Mouse (Mus musculus) heart, postnatal 25 days (tissue): ENCODE data around the gene Ptprr. TPM values are rescaled to one million over a fixed set of nuclear protein-coding genes. Genes with fewer than 3 reads are reported as not detected.

Experiments
- DNase-seq: peaks from one replicate; pipeline ENCODE4 v3.0.0; 2022; ENCODE audit warnings: low spot score
- intact Hi-C: fragments of 180-260 bp; cut with DNase I; formaldehyde crosslinking; loops from one replicate; pipeline ENCODE4 v1.15.1; 2025
- total RNA-seq, 2 experiments: library from RNA; stranded (reverse); gene quantifications; 2 replicates each; pipeline ENCODE4 v1.2.3; 2021

Gene Ptprr
- total RNA-seq, 2 experiments from 2014 or later: 1.8 to 2.1 TPM

DNA sequence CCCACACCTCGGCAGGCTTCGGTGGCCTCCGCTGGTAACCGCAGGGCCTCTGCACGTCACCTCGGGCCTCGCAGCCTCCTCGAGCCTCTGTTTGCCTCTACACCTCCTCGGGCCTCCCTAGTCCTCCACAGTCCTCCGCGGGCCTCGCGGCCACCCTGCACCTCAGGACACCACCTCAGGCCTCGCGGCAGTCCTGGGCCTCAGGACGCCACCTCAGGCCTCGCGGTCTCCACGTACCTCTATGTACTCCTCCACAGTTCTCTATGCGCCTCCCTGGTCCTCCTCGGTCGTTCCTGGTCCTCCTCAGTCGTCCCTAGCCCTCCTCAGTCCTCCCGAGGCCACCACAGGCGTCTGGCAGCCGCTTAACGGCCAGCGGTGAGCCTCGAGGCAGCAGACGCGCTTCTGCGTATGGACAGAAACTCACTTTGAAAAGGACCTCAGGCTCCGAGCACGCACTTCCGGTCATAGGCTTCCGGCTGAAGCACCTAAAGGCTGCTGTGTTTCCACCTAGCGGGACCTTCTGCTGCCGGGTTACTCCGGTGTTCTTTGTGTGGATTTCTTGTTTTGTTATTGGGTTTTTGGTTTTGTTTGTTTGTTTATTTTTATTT lies 96.0 kb downstream of the Ptprr start, which contains the start of gene 4933416C03Rik:
Gene 4933416C03Rik, minus strand, starts transcription at position 51 of the 608 bp plus-strand sequence.
- no peak for DNase-seq

DNA sequence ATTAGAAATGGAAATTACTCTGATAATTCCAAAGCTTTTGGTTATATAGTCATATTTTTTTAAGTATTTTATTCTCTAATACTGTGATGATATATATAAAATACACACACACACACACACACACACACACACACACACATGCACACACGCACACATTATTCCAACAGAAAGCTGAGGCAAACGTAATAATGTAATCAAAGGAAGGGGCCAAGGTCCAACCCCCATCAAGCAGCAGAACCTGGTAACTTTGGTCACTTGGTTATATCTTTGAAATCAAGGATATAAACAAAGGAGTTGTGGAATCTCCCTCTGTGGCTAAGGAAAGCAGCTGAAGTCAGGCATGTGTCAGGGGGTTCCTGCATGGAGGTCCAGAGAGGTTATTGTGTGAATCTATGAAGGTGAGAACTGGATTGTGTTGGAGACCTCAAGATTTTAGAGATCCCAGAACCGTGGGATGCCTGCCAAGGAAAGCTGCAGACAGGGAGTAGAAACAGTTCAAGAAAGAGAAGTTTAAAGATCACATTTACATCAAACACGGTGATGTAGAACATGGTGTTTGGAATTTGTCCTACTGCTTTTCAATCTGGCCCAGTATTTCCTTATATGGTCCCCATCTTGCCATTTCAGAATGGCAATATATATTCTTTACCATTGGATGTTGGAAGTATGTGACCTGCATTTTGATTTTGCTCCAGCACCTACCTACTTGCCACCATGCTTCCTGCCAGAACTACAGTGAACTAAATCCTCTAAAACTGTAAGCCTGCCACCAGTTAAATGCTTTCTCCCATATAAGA lies 98.1 kb downstream of the Ptprr start:
- intact Hi-C loops: no loop called here
- DNase-seq: no peak

More for the DNA sequence above, 96.0 kb downstream of the Ptprr start, which contains the start of gene 4933416C03Rik:
- intact Hi-C loops: no loop called here

GRCm38 (mm10) chr10:116117060-116117459 lies 99.0 kb downstream of the Ptprr start:
- no peak for DNase-seq
- intact Hi-C loops: no loop called here

- intact Hi-C loops: no loop called here
- no peak for DNase-seq
Observed at GRCm38 (mm10) chr10:116121463-116121862, 103.5 kb downstream of the Ptprr start.

GRCm38 (mm10) chr10:116123808-116124207 lies 105.8 kb downstream of the Ptprr start:
- intact Hi-C loops: no loop called here
- no peak for DNase-seq

GRCm38 (mm10) chr10:116125364-116125763 lies 107.4 kb downstream of the Ptprr start:
- DNase-seq: no peak
- intact Hi-C loops: no loop called here

GRCm38 (mm10) chr10:116130401-116130800 lies 112.4 kb downstream of the Ptprr start:
- intact Hi-C loops: no loop called here
- DNase-seq: no peak

- intact Hi-C loops: no loop called here
- DNase-seq: no peak
Observed at GRCm38 (mm10) chr10:116131223-116131622, 113.2 kb downstream of the Ptprr start.

DNA sequence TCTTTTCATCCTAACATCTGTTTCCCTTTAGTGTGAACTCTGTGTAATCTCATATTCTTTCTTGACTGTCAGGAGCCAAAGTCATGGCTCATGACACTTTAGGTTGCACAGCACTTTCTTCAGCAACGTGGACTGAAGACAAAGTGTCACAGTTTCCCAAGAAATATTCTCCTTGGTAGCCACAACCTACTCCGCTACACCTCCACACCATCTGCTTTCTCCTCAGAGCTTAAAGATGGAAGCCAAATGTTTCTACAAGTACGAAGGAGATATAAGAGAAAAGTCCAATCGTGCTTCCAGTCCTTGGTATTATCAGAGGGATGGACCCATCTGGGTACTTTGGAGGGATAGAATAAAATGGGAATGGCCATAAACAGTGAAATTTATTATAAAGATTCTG lies 114.2 kb downstream of the Ptprr start:
- intact Hi-C loops: no loop called here
- DNase-seq: no peak

- DNase-seq: no peak
- intact Hi-C loops: no loop called here
Observed at GRCm38 (mm10) chr10:116135187-116135586, 117.2 kb downstream of the Ptprr start.

- intact Hi-C loops: no loop called here
- no peak for DNase-seq
Observed at GRCm38 (mm10) chr10:116140226-116140625, 122.2 kb downstream of the Ptprr start.

- DNase-seq: no peak
- intact Hi-C loops: no loop called here
Observed at GRCm38 (mm10) chr10:116143684-116144083, 125.7 kb downstream of the Ptprr start.

GRCm38 (mm10) chr10:116146091-116146490 lies 128.1 kb downstream of the Ptprr start:
- intact Hi-C loops: no loop called here
- DNase-seq: no peak

GRCm38 (mm10) chr10:116154707-116155106 lies 136.7 kb downstream of the Ptprr start:
- intact Hi-C loops: no loop called here
- DNase-seq: no peak

DNA sequence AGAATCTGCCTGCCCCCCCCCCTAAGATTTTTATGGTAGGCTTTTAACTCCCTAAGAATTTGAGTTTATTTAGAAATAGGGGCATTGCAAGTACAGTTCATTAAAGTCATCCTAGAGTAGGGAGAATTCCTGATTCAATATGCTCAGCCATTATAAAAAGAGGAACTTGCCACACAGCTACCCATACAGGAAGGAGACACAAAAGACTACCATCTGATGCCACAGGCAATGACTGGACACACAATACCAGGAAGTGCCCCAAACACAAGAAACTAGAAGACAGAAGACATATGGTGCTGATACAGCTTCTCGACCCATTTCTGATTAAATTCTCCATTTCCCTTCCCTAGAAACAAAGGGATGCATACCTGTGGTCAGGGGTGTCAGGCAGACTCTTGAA lies 138.7 kb downstream of the Ptprr start:
- intact Hi-C loops: no loop called here
- no peak for DNase-seq

DNA sequence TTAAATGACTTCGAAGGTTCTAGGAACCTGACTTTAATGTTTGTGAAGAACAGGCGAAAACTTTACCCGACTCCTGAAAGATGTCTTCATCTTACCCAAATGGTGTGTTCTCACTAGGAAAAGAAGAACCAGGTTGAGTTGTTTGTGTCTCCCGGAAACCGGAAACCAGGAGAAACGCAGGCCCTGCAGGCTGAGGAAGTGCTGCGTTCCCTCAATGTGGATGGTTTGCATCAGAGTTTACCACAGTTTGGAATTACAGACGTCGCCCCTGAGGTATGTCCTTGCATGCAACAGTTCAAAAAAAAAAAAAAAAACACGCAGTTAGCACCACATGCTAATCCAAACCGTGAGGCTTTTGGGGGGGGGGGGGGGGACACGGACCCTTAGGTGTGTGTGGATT lies 144.3 kb downstream of the Ptprr start:
- intact Hi-C loops: no loop called here
- no peak for DNase-seq

- no peak for DNase-seq
- intact Hi-C loops: no loop called here
Observed at GRCm38 (mm10) chr10:116175324-116175883, 157.4 kb downstream of the Ptprr start.

GRCm38 (mm10) chr10:116177390-116178179 lies 159.6 kb downstream of the Ptprr start:
- intact Hi-C loops: no loop called here

DNA sequence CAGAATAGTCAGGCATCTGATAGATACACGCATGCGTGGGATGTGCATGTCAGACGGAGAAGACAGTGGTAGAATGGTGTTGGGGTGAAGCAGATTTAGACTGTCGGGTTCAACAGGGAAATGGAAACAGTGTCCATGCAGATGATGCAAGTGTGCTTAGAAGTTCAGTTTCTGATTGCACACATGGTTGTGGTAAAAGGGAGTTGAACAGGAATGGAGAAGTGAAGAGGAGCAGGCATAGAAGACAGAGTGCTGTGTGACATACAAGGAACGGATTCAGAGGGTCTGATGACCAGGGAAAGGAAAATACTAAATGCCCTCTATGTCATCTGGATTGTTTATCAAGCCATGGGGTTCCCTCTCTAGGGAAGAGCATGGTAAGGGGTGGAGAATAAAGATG lies 163.2 kb downstream of the Ptprr start:
- intact Hi-C loops: no loop called here
- no peak for DNase-seq

More at GRCm38 (mm10) chr10:116177390-116178179, 159.6 kb downstream of the Ptprr start:
- no peak for DNase-seq

- intact Hi-C loops: no loop called here
- DNase-seq: no peak
Observed at GRCm38 (mm10) chr10:116182221-116182620, 164.2 kb downstream of the Ptprr start.
